Mouse (Mus musculus) limb, embryonic 14.5 days (tissue): ENCODE measurements around the gene Ankrd34a. TPM values are rescaled to one million over a fixed set of nuclear protein-coding genes. Genes with fewer than 3 reads are reported as not detected.
A peak's percentile ranks its signal among the peaks of the same experiment; 100 is the strongest.

ENCODE experiments used
- ATAC-seq: fragments of 200-750 bp; cut with Nextera tagmentation; 2 replicates; pipeline ENCODE4 v1.8.0; 2017; ENCODE audit warnings: low read depth, moderate number of reproducible peaks, moderate TSS enrichment; ENCODE audit not compliant: low FRiP score
- DNase-seq: peaks from one replicate; pipeline ENCODE4 v3.0.0-alpha.2; 2015; ENCODE audit warnings: low spot score
- H3K27ac ChIP-seq: fragments of 300-500 bp; sonication (generic); replicated peaks from 2 replicates; pipeline ENCODE4 v1.5.1; 2014; ENCODE audit warnings: low read depth, mild to moderate bottlenecking, low read length, moderate library complexity, mixed read lengths
- H3K27me3 ChIP-seq: fragments of 300-500 bp; sonication (generic); 2 replicates; pipeline ENCODE4 v1.6.1; 2014; ENCODE audit warnings: low read length, mixed read lengths; ENCODE audit not compliant: control insufficient read depth, insufficient read depth
- H3K36me3 ChIP-seq: fragments of 300-500 bp; sonication (generic); 2 replicates; pipeline ENCODE4 v1.6.1; 2014; ENCODE audit warnings: mild to moderate bottlenecking, low read length, moderate library complexity, mixed read lengths; ENCODE audit not compliant: control insufficient read depth, insufficient read depth
- H3K4me1 ChIP-seq: fragments of 300-500 bp; sonication (generic); 2 replicates; pipeline ENCODE4 v1.6.1; 2014; ENCODE audit warnings: antibody characterized with exemption, low read length, mixed read lengths; ENCODE audit not compliant: control insufficient read depth, insufficient read depth
- H3K4me2 ChIP-seq: fragments of 300-500 bp; sonication (generic); replicated peaks from 2 replicates; pipeline ENCODE4 v1.6.1; 2014; ENCODE audit warnings: low read depth, mild to moderate bottlenecking, low read length, moderate library complexity; ENCODE audit not compliant: severe bottlenecking
- H3K4me3 ChIP-seq: fragments of 300-500 bp; sonication (generic); replicated peaks from 2 replicates; pipeline ENCODE4 v1.5.1; 2014; ENCODE audit warnings: low read length
- H3K9ac ChIP-seq: fragments of 300-500 bp; sonication (generic); 2 replicates; pipeline ENCODE4 v1.6.1; 2014; ENCODE audit warnings: mild to moderate bottlenecking, low read depth, low read length, moderate library complexity; ENCODE audit not compliant: severe bottlenecking
- H3K9me3 ChIP-seq: fragments of 300-500 bp; sonication (generic); 2 replicates; pipeline ENCODE4 v1.6.1; 2016; ENCODE audit warnings: low read length; ENCODE audit not compliant: control insufficient read depth
- POLR2A ChIP-seq: fragments of 200-500 bp; IDR thresholded peaks from 2 replicates; pipeline ENCODE4 v1.8.0; 2012; ENCODE audit warnings: inconsistent platforms, mild to moderate bottlenecking, moderate library complexity, borderline replicate concordance; ENCODE audit not compliant: insufficient read depth, insufficient read length; ENCODE audit errors: extremely low read depth
- WGBS: fragments of 180-500 bp; shearing (Covaris S2); extraction: QIAGEN DNeasy Blood & Tissue Kit; methylation state at CpG from one replicate; pipeline ENCODE4 v1.1.7; 2014; 5-methylcytosine and 5-hydroxymethylcytosine counted together
- polyA plus RNA-seq, 2 experiments: library from polyadenylated mRNA; depleted of rRNA in 1 of 2; stranded (reverse) in 1 of 2; unstranded in 1 of 2; fragments of >200 nt; fragmentation: Nextera tagmentation in 1 of 2; extraction: Ambion mirVana in 1 of 2; gene quantifications; 2 replicates each; pipeline versions ENCODE4 v1.2.1 to v1.2.3; 2012 to 2014

Ankrd34a gene
- polyA plus RNA-seq, 2 experiments, result 1.8 to 2.7 TPM

DNA sequence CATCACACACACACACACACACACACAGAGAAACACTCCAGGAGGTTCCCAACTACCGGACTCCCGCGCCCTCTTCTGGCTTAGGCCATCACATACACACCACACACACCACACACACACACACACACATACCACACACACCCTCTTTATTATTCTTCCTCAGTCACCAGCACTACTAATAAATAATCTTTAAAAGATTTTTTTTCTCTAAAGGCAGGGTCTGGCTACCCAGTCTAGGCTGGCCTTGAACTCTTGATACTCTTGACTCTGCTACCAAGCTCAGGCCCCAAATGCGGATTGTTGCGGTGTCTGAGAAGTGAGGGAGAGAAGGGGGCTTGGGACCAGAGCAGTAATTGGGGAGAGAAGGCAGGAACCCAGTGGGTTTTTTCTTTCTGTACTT is 1.6 kb upstream of the Ankrd34a start:
- Histone ChIP-seq H3K9me3 (no peaks in the 10 kb centered on the region), H3K4me2 (no peak overlapping the region), H3K36me3 (no peaks in the 10 kb centered on the region), H3K4me3 (no peak overlapping the region), H3K9ac (no peak overlapping the region), H3K4me1 (peaks cover 28% of the 10 kb centered on the region), H3K27ac (no peak overlapping the region), H3K27me3 (no peaks in the 10 kb centered on the region)
- 88% methylated on average over 5 of the region's 5 CpGs for WGBS
- DNase-seq (no peak), ATAC-seq (no peak)
- no peak for TF ChIP-seq POLR2A

DNA sequence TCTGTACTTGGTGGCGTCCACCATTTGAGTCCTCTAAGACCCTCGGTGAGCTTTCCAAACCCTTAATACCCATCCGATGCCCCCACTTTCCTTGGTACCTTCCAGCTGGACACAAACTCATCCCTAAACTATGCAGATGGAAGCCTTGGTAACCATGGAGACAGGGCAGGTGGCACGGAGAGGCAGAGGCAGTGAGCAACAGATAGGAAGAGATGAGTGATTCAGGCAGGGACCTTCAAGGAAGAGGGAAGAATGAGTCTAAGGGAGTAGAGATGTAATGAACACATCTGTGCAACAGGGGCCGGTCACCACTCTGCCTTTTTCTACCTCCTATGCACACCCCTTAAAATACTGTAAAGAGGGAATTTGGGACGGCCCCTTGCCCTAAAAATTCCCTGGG is 775 bp upstream of the Ankrd34a start:
- Histone ChIP-seq H3K9me3 (no peaks in the 10 kb centered on the region), H3K4me2 (peak overlapping the region; percentile 99), H3K36me3 (no peaks in the 10 kb centered on the region), H3K4me3 (peak overlapping the region; percentile 45; the same call in 1 of the 2 replicates), H3K4me1 (peaks cover 32% of the 10 kb centered on the region), H3K27me3 (no peaks in the 10 kb centered on the region), H3K9ac (no peak overlapping the region), H3K27ac (no peak overlapping the region)
- ATAC-seq (no peak), DNase-seq (no peak)
- 25% methylated on average over 6 of the region's 6 CpGs for WGBS
- TF ChIP-seq POLR2A, result no peak

GRCm38 (mm10) chr3:96596855-96597254 is 419 bp downstream of the Ankrd34a start:
- WGBS, result 4% methylated on average over 11 of the region's 12 CpGs
- no peak for ATAC-seq
- Histone ChIP-seq H3K27me3 (no peaks in the 10 kb centered on the region), H3K9ac (peak overlapping the region; percentile 66), H3K4me3 (peak overlapping the region; percentile 45), H3K4me1 (peaks cover 32% of the 10 kb centered on the region), H3K9me3 (no peaks in the 10 kb centered on the region), H3K4me2 (peak overlapping the region; percentile 99), H3K27ac (no peak overlapping the region), H3K36me3 (no peaks in the 10 kb centered on the region)
- no peak for TF ChIP-seq POLR2A
- DNase-seq, result no peak

DNA sequence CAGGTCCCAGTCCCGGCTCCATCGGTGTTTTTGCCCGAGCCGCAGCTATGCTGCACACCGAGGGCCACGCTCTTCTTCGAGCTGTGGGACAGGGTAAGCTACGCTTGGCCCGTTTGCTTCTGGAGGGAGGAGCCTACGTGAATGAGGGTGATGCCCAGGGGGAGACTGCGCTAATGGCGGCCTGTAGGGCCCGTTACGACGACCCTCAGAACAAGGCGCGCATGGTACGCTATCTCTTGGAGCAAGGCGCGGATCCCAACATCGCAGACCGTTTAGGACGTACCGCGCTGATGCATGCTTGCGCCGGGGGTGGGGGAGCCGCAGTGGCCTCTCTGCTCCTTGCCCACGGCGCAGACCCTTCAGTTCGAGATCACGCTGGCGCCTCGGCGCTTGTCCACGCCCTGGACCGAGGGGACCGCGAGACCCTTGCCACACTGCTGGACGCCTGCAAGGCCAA is 1.0 kb downstream of the Ankrd34a start:
- DNase-seq (no peak), ATAC-seq (no peak)
- Histone ChIP-seq H3K4me3 (peak overlapping the region; percentile 45), H3K4me2 (peak overlapping the region; percentile 99), H3K36me3 (no peaks in the 10 kb centered on the region), H3K27me3 (no peaks in the 10 kb centered on the region), H3K9ac (peak overlapping the region; percentile 66), H3K27ac (peak overlapping the region; percentile 55; the same call in 1 of the 2 replicates), H3K9me3 (no peaks in the 10 kb centered on the region), H3K4me1 (peaks cover 38% of the 10 kb centered on the region)
- under 1% methylated on average over 31 of the region's 40 CpGs for WGBS
- TF ChIP-seq POLR2A, result no peak

DNA sequence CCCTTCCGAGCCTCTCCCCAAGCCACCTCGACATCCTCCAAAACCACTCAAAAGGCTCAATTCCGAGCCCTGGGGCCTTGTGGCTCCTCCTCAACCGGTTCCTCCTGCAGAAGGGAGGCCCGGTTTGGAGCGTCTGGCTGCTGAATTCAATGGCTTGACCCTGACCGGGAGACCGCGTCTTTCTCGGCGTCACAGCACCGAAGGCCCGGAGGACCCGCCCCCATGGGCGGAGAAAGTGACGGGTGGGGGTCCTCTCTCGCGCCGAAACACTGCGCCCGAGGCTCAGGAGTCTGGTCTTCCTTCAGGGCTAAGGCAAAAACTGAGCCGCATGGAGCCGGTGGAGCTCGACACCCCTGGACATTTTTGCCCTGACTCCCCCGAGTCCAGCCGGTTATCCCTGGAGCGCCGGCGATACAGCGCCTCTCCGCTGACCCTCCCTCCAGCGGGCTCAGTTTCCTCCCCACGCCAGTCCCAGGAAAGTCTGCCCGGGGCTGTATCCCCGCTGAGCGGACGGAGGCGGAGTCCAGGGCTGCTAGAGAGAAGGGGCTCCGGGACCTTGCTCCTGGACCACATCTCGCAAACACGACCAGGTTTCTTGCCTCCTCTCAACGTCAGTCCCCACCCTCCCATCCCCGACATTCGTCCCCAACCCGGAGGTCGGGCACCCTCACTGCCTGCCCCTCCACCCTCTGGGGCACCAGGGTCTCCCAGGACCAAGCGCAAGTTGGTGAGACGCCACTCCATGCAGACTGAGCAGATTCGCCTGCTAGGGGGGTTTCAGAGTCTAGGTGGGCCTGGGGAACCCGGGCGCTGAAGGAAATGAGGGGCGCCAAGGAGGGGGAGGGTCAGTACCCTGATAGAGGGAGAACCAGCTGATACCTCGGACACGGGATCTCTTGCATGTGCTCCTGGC is 2.0 kb downstream of the Ankrd34a start:
- Histone ChIP-seq H3K9me3 (no peaks in the 10 kb centered on the region), H3K27ac (peak overlapping the region; percentile 55; the same call in 1 of the 2 replicates), H3K4me3 (peak overlapping the region; percentile 45), H3K4me2 (peak overlapping the region; percentile 99), H3K36me3 (no peaks in the 10 kb centered on the region; the same call in 1 of the 2 replicates), H3K4me1 (peaks cover 39% of the 10 kb centered on the region), H3K9ac (peak overlapping the region; percentile 66), H3K27me3 (no peaks in the 10 kb centered on the region)
- DNase-seq (peak; percentile 67), ATAC-seq (peak; percentile 10; the same call in 1 of the 2 replicates)
- WGBS, result under 1% methylated on average over 54 of the region's 54 CpGs
- no peak for TF ChIP-seq POLR2A
